17 mouse cellular contexts compared by ENCODE assay signal in genomic region chr4:82552238-82552637, GRCm38 (mm10).
DNase-seq lines count a peak whose midpoint lies in the region; ATAC-seq lines count a peak whose summit lies in the region.
"Had no signal": no experiment of that assay in that cellular context is flagged by ENCODE, and none has a peak within 500 bp of the region (broad histone marks: within the 10 kb centered on the region; RNA-seq: fewer than 3 reads in every experiment).

No protein-coding gene starts in this region.

- H3K36me3 ChIP-seq in heart, embryonic 11.5 days (ENCODE audit: control insufficient read depth, insufficient read depth, low read length), result no peaks in the 10 kb centered on the region
- H3K36me3 ChIP-seq: embryonic facial prominence, embryonic 10.5 days; hindbrain, embryonic 10.5 days; liver, embryonic 13.5 days; midbrain, embryonic 13.5 days had no signal

- no peak overlapping the region for H3K4me2 ChIP-seq in heart, embryonic 11.5 days
- H3K4me2 ChIP-seq: forebrain, embryonic 12.5 days; liver, embryonic 13.5 days; midbrain, embryonic 13.5 days had no signal

- H3K4me1 ChIP-seq in heart, embryonic 11.5 days (ENCODE audit: control insufficient read depth, insufficient read depth, low read length), result no peaks in the 10 kb centered on the region
- H3K4me1 ChIP-seq: forebrain, embryonic 12.5 days; hindbrain, embryonic 10.5 days; liver, embryonic 13.5 days; midbrain, embryonic 13.5 days had no signal

- no peak for ATAC-seq in heart, embryonic 11.5 days (replicated peaks; ENCODE audit: insufficient number of reproducible peaks, low FRiP score, low TSS enrichment)
- ATAC-seq in megakaryocyte, adult 5-6 weeks (ENCODE audit: poor library complexity, severe bottlenecking), result no peak
- ATAC-seq: midbrain, embryonic 13.5 days; Patski had no signal

- H3K9me3 ChIP-seq in heart, embryonic 11.5 days (replicated peaks; ENCODE audit: control insufficient read depth, low read length), result no peaks in the 10 kb centered on the region
- H3K9me3 ChIP-seq: embryonic facial prominence, embryonic 10.5 days; forebrain, embryonic 12.5 days; hindbrain, embryonic 10.5 days; liver, embryonic 13.5 days; midbrain, embryonic 13.5 days had no signal

- no peaks in the 10 kb centered on the region for H3K27me3 ChIP-seq in heart, embryonic 11.5 days (ENCODE audit: control insufficient read depth, insufficient read depth, low read length)
- H3K27me3 ChIP-seq: liver, embryonic 13.5 days; Patski had no signal

- WGBS in heart, embryonic 11.5 days (ENCODE audit: insufficient replicate concordance), result 63% methylated on average over 7 of the region's 7 CpGs

- intact Hi-C loops in heart, postnatal 10 days (cut with DNase I), result no loop called here

- H3K9ac ChIP-seq in heart, embryonic 11.5 days (ENCODE audit: low read depth, low read length), result no peak overlapping the region
- H3K9ac ChIP-seq: forebrain, embryonic 12.5 days; liver, embryonic 13.5 days; midbrain, embryonic 13.5 days had no signal

- H3K4me3 ChIP-seq in heart, embryonic 11.5 days (ENCODE audit: low read depth, low read length), result no peak overlapping the region
- H3K4me3 ChIP-seq: embryonic facial prominence, embryonic 10.5 days; forebrain, embryonic 12.5 days; hindbrain, embryonic 10.5 days; liver, embryonic 13.5 days; midbrain, embryonic 13.5 days had no signal

- DNase-seq in heart, postnatal 10 days, result peak; percentile 40 to 46
- DNase-seq in kidney, postnatal 14 days, result peak; percentile 18
- no peak for DNase-seq in kidney, adult 18-20 months
- DNase-seq in 3134 (ENCODE audit: extremely low read depth, insufficient read length, low spot score), result peak; percentile 31
- peak; percentile 65 for DNase-seq in NIH3T3 (ENCODE audit: low read depth)
- DNase-seq: adrenal gland, adult 8-10 months; cerebellum, adult 9-10 months; liver, embryonic 13.5 days; spleen, adult 18-20 months; thymus, postnatal 36 days had no signal

- no peak overlapping the region for H3K27ac ChIP-seq in heart, embryonic 11.5 days (ENCODE audit: low read depth, low read length)
- H3K27ac ChIP-seq: embryonic facial prominence, embryonic 10.5 days; forebrain, embryonic 12.5 days; hindbrain, embryonic 10.5 days; liver, embryonic 13.5 days; midbrain, embryonic 13.5 days had no signal
